Mouse (Mus musculus): ENCODE measurements at regions not wholly inside any gene's neighbourhood (a gene's known extent, or its start where the extent isn't known, plus 50 kb on each side); places are given as distances from the start of the nearest gene placed in this dataset.

GRCm38 (mm10) chr7:133325548-133326190, 201.5 kb upstream of the Ctbp2 start:
- Histone ChIP-seq H3K4me1 (ENCODE audit: control insufficient read depth, insufficient read depth, low read length) (no peaks in the 10 kb centered on the region), H3K4me3 (replicated peaks; ENCODE audit: extremely low read depth, low read depth, low read length) (no peak overlapping the region)
- WGBS, result 41% methylated on average over 7 of the region's 7 CpGs
- no peak for DNase-seq
- TF ChIP-seq POLR2A (IDR thresholded peaks at IDR 0.05; ENCODE audit: borderline replicate concordance, extremely low read depth, low read depth, low read length), result no peak
- no peak for TF ChIP-seq CTCF (IDR thresholded peaks at IDR 0.05; ENCODE audit: insufficient read depth, low read length)

DNA sequence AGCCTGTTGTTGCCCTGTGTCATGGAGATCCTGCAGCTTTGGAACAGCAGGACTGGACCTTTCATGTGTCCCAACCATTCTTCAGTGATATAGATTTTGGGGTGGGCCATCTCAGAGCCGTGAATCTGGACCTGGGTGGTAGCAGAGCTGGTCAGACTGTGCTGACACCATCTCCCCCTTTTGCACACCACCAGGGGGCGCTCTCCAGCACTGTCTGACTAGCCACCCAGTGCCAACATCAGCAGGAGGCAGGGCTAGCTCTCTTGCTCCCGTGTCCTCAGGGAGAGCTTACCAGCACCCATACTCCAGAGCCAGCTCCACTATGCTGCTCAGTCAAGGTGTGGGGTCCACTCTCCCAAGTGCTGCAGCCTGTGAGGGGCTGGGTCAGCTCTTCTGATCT, 199.8 kb upstream of the Ctbp2 start:
- H3K4me1 ChIP-seq (ENCODE audit: control insufficient read depth, insufficient read depth, low read length), result no peaks in the 10 kb centered on the region
- 65% methylated on average over 3 of the region's 3 CpGs for WGBS
- no peak overlapping the region for H3K4me3 ChIP-seq (replicated peaks; ENCODE audit: extremely low read depth, low read depth, low read length)
- TF ChIP-seq POLR2A (IDR thresholded peaks at IDR 0.05; ENCODE audit: borderline replicate concordance, extremely low read depth, low read depth, low read length), result no peak
- no peak for TF ChIP-seq CTCF (IDR thresholded peaks at IDR 0.05; ENCODE audit: insufficient read depth, low read length)
- DNase-seq, result no peak

DNA sequence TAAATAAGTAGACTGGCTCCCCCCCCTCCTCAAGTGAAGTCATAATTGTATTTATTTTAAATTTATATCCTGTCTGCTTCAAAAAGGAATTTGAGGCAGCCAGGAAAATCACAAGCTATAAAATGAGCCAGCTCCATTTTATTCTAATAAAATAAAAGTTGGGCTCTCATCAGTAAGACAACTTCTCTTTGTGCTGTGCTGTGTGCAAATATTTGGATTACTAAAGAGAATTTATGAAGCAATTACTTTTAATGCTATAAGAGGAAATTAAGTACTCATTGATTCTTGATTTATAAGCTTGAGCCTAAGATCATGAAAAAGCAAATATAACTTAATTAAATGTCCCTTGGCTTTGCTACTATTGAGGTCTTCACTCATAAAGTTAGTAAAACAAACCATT, 193.4 kb upstream of the Ctbp2 start:
- Histone ChIP-seq H3K4me3 (replicated peaks; ENCODE audit: extremely low read depth, low read depth, low read length) (no peak overlapping the region), H3K4me1 (ENCODE audit: control insufficient read depth, insufficient read depth, low read length) (no peaks in the 10 kb centered on the region)
- TF ChIP-seq CTCF (IDR thresholded peaks at IDR 0.05; ENCODE audit: insufficient read depth, low read length), result no peak
- no peak for TF ChIP-seq POLR2A (IDR thresholded peaks at IDR 0.05; ENCODE audit: borderline replicate concordance, extremely low read depth, low read depth, low read length)
- no peak for DNase-seq

- H3K4me1 ChIP-seq (ENCODE audit: control insufficient read depth, insufficient read depth, low read length), result no peaks in the 10 kb centered on the region
- H3K4me3 ChIP-seq (replicated peaks; ENCODE audit: extremely low read depth, low read depth, low read length), result no peak overlapping the region
- no peak for DNase-seq
- no peak for TF ChIP-seq CTCF (IDR thresholded peaks at IDR 0.05; ENCODE audit: insufficient read depth, low read length)
- TF ChIP-seq POLR2A (IDR thresholded peaks at IDR 0.05; ENCODE audit: borderline replicate concordance, extremely low read depth, low read depth, low read length), result no peak
- 38% methylated on average over 9 of the region's 9 CpGs for WGBS
Measured at GRCm38 (mm10) chr7:133316701-133317475, 192.7 kb upstream of the Ctbp2 start.

DNA sequence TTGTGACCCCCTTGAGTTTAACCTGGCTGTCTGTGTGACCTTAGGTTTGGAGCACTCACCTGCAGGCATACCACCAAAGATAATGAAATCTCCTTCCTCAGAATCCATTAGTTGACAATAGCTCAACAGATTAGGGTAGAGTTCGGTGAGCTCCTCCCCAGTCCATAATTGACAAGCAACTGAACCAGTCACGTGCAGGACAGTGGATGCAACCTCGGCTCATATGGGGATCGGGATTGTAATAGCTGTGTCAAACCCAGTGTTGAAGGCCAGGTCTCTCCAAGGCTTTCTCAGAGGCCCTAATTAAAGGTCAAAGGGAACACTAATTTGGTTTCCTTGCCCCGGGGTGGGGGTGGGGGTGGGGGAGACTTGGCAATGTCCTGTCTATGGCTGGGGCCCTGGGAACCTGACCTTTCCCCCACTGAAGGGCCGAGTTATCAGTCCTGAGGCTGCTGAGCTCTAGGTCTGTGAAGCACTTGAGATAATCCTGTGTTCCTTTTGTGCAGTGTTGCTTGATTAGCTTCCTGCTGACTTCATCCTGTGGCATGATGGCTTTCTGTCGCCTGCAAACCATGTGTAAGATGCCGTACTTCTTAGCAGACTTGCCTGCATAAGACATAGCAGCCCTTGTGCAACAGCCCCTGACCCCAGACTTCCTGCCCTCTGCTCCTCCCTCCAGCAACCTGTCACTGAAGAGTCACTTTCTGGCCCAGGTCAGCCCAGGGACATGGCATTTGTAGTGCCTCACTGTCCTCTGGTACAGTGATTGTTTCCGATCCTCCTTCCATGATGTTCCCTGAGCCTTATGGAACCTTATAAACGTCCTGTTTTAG, 191.3 kb upstream of the Ctbp2 start:
- WGBS, result 41% methylated on average over 10 of the region's 10 CpGs

DNA sequence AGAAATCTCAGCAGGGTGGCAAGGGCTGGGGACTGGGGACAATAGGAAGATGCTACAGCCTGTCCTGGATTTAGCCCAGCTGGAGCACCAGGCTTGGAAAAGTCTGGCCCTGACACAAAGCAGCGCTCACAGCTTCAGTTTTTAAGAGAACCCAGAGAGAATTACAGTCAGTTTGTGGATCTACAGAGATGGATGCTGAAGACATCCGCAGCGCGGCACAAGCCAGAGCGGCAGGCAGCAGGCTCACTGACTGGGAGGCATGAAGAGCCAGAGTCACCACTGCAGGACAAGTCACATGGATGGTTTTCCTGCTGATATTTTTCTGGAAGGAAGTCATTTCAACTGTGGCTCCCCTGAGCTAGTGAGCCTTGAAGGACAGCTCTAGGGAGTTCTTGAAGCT, 189.0 kb upstream of the Ctbp2 start:
- H3K4me1 ChIP-seq (ENCODE audit: control insufficient read depth, insufficient read depth, low read length), result no peaks in the 10 kb centered on the region
- H3K4me3 ChIP-seq (replicated peaks; ENCODE audit: extremely low read depth, low read depth, low read length), result no peak overlapping the region
- 55% methylated on average over 5 of the region's 5 CpGs for WGBS
- TF ChIP-seq POLR2A (IDR thresholded peaks at IDR 0.05; ENCODE audit: borderline replicate concordance, extremely low read depth, low read depth, low read length) (no peak), CTCF (IDR thresholded peaks at IDR 0.05; ENCODE audit: insufficient read depth, low read length) (no peak)
- no peak for DNase-seq

More for the DNA sequence above, 191.3 kb upstream of the Ctbp2 start:
- no peaks in the 10 kb centered on the region for H3K4me1 ChIP-seq (ENCODE audit: control insufficient read depth, insufficient read depth, low read length)
- DNase-seq, result no peak
- H3K4me3 ChIP-seq (replicated peaks; ENCODE audit: extremely low read depth, low read depth, low read length), result no peak overlapping the region
- no peak for TF ChIP-seq CTCF (IDR thresholded peaks at IDR 0.05; ENCODE audit: insufficient read depth, low read length)
- no peak for TF ChIP-seq POLR2A (IDR thresholded peaks at IDR 0.05; ENCODE audit: borderline replicate concordance, extremely low read depth, low read depth, low read length)

GRCm38 (mm10) chr7:133311116-133311801, 187.1 kb upstream of the Ctbp2 start:
- WGBS, result 45% methylated on average over 9 of the region's 9 CpGs
- DNase-seq, result no peak
- no peak for TF ChIP-seq CTCF (IDR thresholded peaks at IDR 0.05; ENCODE audit: insufficient read depth, low read length)
- no peak for TF ChIP-seq POLR2A (IDR thresholded peaks at IDR 0.05; ENCODE audit: borderline replicate concordance, extremely low read depth, low read depth, low read length)
- no peaks in the 10 kb centered on the region for H3K4me1 ChIP-seq (ENCODE audit: control insufficient read depth, insufficient read depth, low read length)
- H3K4me3 ChIP-seq (replicated peaks; ENCODE audit: extremely low read depth, low read depth, low read length), result no peak overlapping the region

DNA sequence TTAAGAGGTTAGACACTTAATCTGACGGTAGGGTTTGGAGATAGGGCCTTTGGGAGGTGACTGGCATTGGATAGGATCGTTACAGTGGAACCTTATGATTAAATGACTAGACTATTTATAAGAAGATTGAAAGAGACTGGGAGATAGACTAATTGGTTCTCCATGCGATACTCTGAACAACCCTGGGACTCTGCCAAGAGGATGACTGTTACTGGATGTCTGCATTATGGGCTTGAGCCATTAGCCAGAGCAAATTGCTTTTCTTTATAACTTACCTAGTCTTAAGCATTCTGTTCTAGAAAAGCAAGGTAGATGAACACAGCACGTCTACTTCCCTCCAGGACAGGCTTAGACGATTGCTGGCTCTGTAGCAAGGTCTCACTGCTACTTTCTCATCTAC, 180.3 kb upstream of the Ctbp2 start:
- Histone ChIP-seq H3K4me3 (replicated peaks; ENCODE audit: extremely low read depth, low read depth, low read length) (no peak overlapping the region), H3K4me1 (ENCODE audit: control insufficient read depth, insufficient read depth, low read length) (no peaks in the 10 kb centered on the region)
- TF ChIP-seq POLR2A (IDR thresholded peaks at IDR 0.05; ENCODE audit: borderline replicate concordance, extremely low read depth, low read depth, low read length) (no peak), CTCF (IDR thresholded peaks at IDR 0.05; ENCODE audit: insufficient read depth, low read length) (no peak)
- WGBS, result 66% methylated on average over 5 of the region's 5 CpGs
- no peak for DNase-seq

GRCm38 (mm10) chr7:133290471-133290870, 166.3 kb upstream of the Ctbp2 start:
- TF ChIP-seq CTCF (IDR thresholded peaks at IDR 0.05; ENCODE audit: insufficient read depth, low read length), result no peak
- TF ChIP-seq POLR2A (IDR thresholded peaks at IDR 0.05; ENCODE audit: borderline replicate concordance, extremely low read depth, low read depth, low read length), result no peak
- 79% methylated on average over 3 of the region's 3 CpGs for WGBS
- Histone ChIP-seq H3K4me3 (replicated peaks; ENCODE audit: extremely low read depth, low read depth, low read length) (no peak overlapping the region), H3K4me1 (ENCODE audit: control insufficient read depth, insufficient read depth, low read length) (no peaks in the 10 kb centered on the region)
- DNase-seq, result no peak
